Mouse (Mus musculus) common myeloid progenitor, adult 5-6 weeks (primary cell): ENCODE results near the gene Acvr2a. TPM values are rescaled to one million over a fixed set of nuclear protein-coding genes. Genes with fewer than 3 reads are reported as not detected.
A peak's percentile ranks its signal among the peaks of the same experiment; 100 is the strongest.
"Not testable (repeated sequence)": the region's sequence is repeated elsewhere in the genome, so short reads cannot be mapped to it uniquely, and the experiment has no call there.

Source experiments
- ATAC-seq: replicated peaks from 2 replicates; pipeline ENCODE4 v1.8.0; 2016; ENCODE audit warnings: low read depth, mild to moderate bottlenecking, moderate TSS enrichment, inconsistent platforms; ENCODE audit not compliant: poor library complexity, severe bottlenecking
- total RNA-seq: library from RNA; stranded (forward); fragments of 200-1000, 187-1606 nt; gene quantifications from 2 replicates; pipeline ENCODE4 v1.2.3, GENCODE M21; 2017

Acvr2a gene
- total RNA-seq, 1 experiment from 2014 or later: 4.8 TPM

DNA sequence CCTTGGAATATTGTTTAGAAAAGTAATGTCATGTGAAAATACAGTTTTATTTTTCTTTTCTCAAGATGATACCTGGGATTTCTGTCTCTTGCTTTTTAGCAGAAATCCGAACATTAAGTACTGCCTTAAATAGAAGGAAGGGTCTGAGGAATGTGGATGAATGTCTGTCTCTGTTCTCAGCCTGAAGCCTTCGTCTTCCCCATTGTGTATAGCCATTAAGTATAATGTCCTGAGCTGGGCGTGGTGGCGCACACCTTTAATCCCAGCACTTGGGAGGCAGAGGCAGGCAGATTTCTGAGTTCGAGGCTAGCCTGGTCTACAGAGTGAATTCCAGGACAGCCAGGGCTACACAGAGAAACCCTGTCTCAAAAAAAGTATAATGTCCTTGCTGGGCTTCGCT lies 51.7 kb downstream of the Acvr2a start:
- ATAC-seq: not testable (repeated sequence)

DNA sequence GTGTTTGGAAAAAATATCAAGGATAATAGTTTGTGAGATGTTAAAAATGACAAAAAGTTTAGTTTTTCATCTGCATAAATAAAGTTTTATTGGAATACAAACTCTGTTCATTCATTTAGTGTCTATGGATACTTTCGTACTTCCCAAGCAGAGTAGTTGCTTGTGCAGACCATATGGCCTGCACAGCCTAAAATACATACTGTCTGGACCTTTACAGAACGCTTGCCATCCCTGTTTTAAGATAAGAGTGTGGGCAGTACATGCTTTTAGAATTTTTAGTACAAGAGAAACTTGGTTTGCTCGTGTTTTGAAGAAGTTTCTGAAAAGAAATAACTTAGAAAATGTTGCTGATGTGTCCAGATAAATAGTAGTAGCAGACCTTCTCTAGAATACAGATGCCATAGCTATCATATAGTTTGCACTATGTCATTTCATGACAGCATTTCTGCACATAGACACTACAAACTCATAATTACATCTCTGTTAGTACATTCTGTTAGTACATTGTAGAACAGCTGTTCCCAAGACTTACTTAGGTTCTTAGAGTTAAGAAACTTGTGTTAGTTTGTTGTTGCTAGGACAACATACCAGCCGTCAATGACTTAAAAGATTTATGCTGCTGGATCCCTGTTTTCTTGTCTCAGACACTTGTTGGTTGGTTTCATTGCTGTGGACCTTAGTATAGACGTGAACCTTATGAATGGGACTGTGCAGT lies 54.4 kb downstream of the Acvr2a start:
- ATAC-seq: no peak

DNA sequence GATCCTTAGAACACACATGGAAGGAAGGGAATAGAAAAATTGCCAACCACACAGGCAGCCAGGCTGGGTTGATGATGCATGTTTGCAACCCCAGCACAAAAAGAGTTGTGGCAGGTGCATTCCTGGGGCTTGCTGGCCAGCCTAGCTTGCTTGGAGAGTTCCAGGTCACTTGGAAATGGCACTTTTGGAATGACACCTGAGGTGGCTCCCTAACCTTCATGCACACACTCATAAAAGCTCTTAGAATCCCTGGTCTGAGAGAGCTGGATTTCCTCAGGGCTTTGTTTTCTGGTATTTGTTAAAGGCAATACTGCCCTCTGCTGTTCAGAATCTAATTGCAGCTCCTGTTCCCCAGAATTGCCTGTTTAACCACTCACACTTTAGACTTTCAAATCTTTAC lies 72.0 kb downstream of the Acvr2a start:
- ATAC-seq: peak; percentile 68

DNA sequence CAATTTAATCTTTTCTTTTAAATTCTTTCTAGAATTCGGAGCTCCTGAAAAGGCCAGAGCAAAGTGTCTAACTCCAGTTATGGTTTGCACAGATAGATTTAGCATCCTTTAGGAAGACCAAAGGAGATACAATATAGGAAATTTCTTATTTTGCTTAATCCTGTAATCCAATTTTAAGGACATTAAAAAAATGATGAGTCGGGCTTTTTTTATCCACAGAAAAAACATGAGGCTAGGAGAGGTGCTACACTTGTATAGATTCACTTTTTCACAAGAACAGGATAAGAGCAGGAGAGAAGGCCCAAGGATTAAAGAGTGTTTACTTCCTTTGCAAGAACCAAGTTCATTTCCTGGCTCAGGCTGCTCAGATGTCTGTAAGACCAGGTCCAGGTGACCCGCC lies 81.3 kb downstream of the Acvr2a start:
- ATAC-seq: no peak

DNA sequence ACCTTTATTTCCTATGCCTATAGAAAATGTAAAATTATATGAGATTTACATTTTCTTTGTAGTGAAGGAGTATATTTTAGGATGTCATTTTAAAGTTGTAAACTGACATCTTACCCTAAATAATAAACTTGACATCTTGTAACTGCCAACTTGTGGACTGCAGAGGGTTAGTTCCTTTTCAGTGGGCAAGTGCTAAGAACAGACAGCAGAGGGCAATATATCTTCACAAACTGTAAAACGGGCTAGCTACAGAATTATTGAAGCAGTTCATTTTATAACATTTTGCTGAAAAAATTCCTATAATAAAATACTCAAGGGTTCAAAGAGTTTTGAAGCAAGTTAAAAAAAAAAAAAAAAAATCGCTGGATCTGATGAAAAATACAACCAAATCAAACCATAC lies 95.0 kb downstream of the Acvr2a start:
- peak; percentile 79; the same call in 1 of the 2 replicates for ATAC-seq

DNA sequence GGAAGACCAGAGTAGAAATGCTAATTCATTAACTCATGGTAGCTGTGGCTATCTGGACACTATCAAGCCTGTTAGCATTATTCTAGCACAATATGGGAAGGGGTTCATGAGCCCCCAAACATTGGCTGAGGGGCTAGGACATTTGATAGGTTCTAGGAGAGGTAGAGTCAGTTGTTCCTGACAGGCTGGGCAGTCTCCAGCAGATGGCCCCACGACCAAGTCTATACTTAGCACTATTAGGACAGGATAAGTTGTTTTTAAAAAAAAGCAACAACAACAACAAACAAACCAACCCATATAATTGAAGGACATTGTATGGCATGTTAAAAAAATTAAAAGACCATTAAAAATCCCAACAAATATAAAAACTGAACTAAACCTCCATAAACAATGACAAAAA lies 100.3 kb downstream of the Acvr2a start:
- no peak for ATAC-seq

DNA sequence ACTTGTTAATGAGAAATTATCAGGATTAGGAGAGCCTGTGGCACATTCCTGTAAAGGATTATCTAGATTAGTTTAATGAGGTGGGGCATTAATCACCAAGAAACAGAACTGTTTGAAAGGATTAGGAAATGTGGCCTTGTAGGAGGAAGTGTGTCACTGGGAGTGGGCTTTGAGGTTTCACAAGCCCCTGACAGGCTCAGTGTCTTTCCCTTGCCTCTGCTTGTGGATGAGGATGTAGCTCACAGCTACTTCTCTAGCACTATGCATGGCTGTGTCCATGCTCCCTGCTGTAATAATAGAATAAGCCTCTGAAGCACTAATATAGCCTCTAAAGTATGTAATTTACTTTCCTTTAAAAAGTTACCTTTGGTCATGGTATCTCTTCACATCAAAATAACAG lies 101.9 kb downstream of the Acvr2a start:
- peak; percentile 72 for ATAC-seq

DNA sequence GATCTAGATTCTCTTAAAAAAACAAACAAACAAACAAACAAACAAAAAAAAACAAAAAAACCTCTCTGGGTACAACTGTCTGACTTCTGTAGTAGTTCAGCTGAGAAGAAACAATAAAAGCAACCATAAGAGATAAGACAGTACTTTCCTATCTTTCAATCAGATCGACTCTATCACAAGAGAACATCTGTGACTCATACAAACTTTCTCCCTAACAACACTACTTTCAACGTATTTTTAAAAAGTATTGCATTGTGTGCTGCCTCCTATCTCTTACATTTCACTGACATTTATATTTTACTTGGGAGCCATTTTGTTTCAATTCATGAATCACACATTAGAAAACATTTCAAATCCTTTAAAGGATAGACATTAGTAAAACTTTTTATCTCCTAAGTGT lies 121.1 kb downstream of the Acvr2a start:
- ATAC-seq: no peak

DNA sequence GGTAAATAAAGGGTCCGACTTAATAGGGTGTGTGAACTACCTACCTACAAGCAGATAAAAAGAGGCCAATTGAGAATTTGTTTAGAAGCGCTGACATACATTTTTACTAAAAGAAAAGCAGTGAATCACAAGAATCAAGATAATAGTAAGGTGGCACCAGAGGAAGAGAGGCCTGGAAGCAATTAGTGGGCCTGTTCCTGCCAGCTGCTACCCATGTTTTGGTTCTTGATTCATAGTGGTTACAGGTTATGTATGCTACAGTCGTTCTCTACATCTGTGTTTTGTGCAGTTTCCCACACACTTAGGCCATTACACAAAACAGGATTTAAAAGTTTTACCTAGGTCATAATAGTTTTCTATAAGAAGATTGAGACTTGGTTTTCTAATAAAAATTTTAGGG lies 133.9 kb downstream of the Acvr2a start:
- no peak for ATAC-seq

DNA sequence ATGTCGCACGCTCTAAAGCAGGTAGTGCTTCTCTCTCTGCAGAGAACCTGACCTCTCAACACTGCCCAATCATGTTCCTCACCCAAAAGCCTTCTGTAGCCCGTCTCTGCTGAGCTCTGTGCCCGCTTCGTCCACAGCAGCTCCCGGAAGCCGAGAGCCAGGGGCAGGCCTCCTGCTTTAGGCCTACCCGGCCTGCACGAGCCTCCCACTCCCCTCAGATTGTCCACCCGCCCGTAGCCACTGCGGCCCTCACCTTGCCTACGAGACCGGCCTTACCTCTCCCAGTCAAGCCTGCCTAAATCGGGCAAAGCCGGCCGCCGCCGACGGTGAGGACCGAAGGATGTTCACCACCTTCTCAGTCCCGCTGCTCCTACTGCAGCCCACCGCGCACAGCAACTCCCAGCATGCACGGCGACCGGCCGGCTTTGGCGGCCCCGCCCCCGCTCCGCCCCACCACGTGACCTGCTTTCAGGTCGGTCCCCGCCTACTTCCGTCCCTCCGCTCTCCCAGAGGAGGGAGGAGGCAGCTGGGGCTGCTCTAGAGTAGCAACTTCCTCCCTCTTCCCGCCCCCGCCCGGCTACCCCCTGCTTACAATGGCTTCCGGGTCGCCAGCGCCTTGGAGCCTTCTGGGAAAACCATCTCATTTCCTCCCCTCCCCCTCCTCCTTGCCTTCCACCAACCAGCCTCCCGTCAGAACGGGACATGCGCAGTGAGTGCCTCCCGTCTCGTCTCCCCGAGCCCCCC lies 135.1 kb downstream of the Acvr2a start, which contains the start of gene Mbd5:
Mbd5 (plus strand) TSS at position 668 of the 744 bp plus-strand sequence.
- ATAC-seq: peak; percentile 94

DNA sequence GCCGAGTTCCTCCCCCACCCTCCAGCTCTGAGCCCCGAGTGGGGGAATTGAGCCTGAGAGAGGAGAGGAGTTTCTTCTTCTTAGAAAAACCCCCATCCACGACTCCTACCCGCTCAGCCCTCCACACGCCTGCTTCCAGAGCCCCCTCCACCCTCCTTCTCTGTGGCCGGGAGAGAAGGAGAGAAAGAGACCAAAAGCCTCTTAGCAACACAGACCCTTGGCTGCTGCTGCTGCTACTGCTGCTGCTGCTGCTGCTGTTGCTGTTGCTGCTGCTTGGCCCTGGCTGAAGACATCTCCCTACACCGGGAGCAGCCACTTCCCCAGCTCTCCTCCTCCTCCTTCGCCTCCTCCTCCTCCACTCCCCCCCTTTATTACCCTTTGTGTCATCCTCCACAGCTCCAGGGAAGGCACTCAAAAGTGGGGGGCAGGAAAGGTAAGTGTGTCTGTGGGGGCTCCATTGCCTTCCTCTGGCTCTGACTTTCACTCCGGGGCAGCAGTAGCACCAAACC lies 135.9 kb downstream of the Acvr2a start:
- peak; percentile 30 for ATAC-seq

DNA sequence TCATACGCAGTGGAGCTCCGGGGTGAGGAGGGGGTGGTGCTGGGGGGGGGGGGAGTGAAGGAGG lies 136.2 kb downstream of the Acvr2a start, which contains the start of gene Orc4:
Orc4 (minus strand) TSS at position 26 of the 64 bp plus-strand sequence.
- ATAC-seq: no peak

DNA sequence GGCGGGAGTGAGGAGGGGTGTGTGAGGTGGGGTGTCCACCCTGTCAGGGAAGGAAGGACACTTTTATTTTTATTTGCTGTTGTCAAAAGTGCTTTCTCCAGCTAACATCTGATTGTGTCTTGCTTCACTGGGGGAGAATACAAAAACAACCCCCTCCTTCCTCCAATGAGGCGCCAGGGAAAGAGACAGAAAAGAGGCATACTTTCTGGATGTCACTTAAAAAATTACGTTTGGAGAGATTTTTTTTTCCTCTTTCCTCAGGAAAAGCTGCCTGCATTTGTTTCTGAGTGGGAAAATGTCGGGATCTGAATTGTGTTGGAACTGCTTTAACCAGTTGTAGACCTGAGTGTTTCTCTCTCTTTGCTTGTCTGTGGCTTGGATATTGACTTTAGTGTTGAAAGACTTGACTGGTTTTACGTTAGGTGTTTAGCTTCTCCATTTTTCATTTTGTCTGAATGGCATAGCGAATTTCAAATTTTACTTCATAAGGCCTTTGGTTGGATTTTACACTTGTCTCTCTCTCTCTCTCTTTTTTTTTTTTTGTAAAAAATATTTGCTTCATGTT lies 136.5 kb downstream of the Acvr2a start:
- ATAC-seq: no peak

Other genes starting within 250 kb of the Acvr2a start
- gene Mbd5, start 135.4 kb downstream of the Acvr2a start, total RNA-seq: 24.5 and 28.1 TPM in 2 replicates
- 203 and 226 TPM in 2 replicates for gene Orc4, start 136.2 kb downstream of the Acvr2a start, total RNA-seq